Mouse (Mus musculus) forebrain, postnatal 0 days (tissue): ENCODE results near the gene Tmtc1. TPM values are rescaled to one million over a fixed set of nuclear protein-coding genes. Genes with fewer than 3 reads are reported as not detected.

Experiments
- ATAC-seq: fragments of 200-750 bp; cut with Nextera tagmentation; 2 replicates; pipeline ENCODE4 v1.8.0; 2017; ENCODE audit warnings: mild to moderate bottlenecking, moderate library complexity
- DNase-seq: peaks from one replicate; pipeline ENCODE4 v3.0.0-alpha.2; 2015
- H3K27ac ChIP-seq: fragments of 300-500 bp; sonication (generic); 2 replicates; pipeline ENCODE4 v1.5.1; 2014; ENCODE audit warnings: low read depth, mild to moderate bottlenecking, antibody characterized with exemption, low read length, moderate library complexity, mixed read lengths
- H3K27me3 ChIP-seq: fragments of 300-500 bp; sonication (generic); 2 replicates; pipeline ENCODE4 v1.6.1; 2014; ENCODE audit warnings: mild to moderate bottlenecking, low read length, mixed read lengths; ENCODE audit not compliant: insufficient read depth
- H3K36me3 ChIP-seq: fragments of 300-500 bp; sonication (generic); 2 replicates; pipeline ENCODE4 v1.6.1; 2014; ENCODE audit warnings: mild to moderate bottlenecking, moderate library complexity; ENCODE audit not compliant: insufficient read depth
- H3K4me1 ChIP-seq: fragments of 300-500 bp; sonication (generic); 2 replicates; pipeline ENCODE4 v1.6.1; 2014; ENCODE audit warnings: antibody characterized with exemption; ENCODE audit not compliant: insufficient read depth
- H3K4me2 ChIP-seq: fragments of 300-500 bp; sonication (generic); 2 replicates; pipeline ENCODE4 v1.6.1; 2014; ENCODE audit warnings: low read depth, mild to moderate bottlenecking, moderate library complexity
- H3K4me3 ChIP-seq: fragments of 300-500 bp; sonication (generic); 2 replicates; pipeline ENCODE4 v1.5.1; 2014; ENCODE audit warnings: low read depth, low read length, mixed read lengths
- H3K9ac ChIP-seq: fragments of 300-500 bp; sonication (generic); 2 replicates; pipeline ENCODE4 v1.6.1; 2014; ENCODE audit warnings: mild to moderate bottlenecking
- H3K9me3 ChIP-seq: fragments of 300-500 bp; sonication (generic); 2 replicates; pipeline ENCODE4 v1.6.1; 2016; ENCODE audit warnings: low read length
- CTCF ChIP-seq: sonication (generic); IDR thresholded peaks from 2 replicates; pipeline ENCODE4 v1.5.1; 2016; ENCODE audit warnings: antibody characterized with exemption, control low read depth, low read depth
- WGBS: fragments of 180-500 bp; shearing (Covaris S2); extraction: QIAGEN DNeasy Blood & Tissue Kit; methylation state at CpG from one replicate; pipeline ENCODE4 v1.1.7; 2014; 5-methylcytosine and 5-hydroxymethylcytosine counted together
- polyA plus RNA-seq: library from polyadenylated mRNA; unstranded; fragments of >200 nt; fragmentation: Nextera tagmentation; extraction: Ambion mirVana; gene quantifications from 2 replicates; pipeline ENCODE4 v1.2.1, GENCODE M21; 2015
- total RNA-seq: library from RNA; depleted of rRNA; stranded (reverse); fragments of >200 nt; gene quantifications from 2 replicates; pipeline ENCODE4 v1.2.3, GENCODE M21; 2014

Gene Tmtc1
- total and polyA plus RNA-seq, 2 experiments from 2014 or later = 1.7 to 18.9 TPM

DNA sequence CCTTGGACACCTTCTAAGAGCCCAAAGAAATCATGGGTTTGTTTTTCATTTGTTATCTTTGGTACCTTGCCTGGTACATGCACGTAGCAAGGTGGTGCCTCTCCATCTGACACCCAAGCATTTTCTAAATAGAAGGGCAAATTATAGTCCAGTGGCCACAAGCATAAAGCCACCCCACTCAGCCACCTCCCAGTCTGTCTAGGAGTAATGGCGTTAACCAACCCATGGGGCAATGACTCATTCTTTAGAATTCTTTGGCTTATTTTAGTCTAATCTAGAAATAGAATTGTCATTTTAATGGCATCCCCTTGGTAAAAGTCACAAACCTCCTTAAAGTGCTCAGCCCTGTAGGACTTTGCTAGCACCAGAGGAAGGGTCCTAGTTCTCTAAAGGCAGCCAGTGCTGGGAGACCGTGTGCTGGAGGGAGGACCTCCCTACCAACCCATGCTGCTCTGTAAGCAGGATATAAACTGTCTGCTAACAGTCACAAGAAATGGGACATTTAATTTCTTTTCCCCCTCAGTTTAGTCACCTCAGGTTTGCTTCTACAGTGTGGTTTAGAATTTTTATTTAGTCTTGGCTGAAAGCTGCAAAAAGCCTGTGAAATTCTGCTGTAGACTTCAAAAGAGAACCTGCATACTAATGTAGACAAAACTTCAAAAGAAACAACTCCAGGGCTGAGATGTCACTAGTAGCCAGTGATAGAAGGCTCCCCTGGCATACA lies 209.9 kb downstream of the Tmtc1 start:
- Histone ChIP-seq H3K27me3 (no peaks in the 10 kb centered on the region), H3K9me3 (no peaks in the 10 kb centered on the region), H3K4me3 (no peak overlapping the region), H3K9ac (no peak overlapping the region), H3K4me2 (no peak overlapping the region), H3K36me3 (no peaks in the 10 kb centered on the region), H3K27ac (no peak overlapping the region), H3K4me1 (no peaks in the 10 kb centered on the region)
- TF ChIP-seq CTCF = no peak
- ATAC-seq = no peak
- no peak for DNase-seq
- WGBS = 70% methylated on average over 3 of the region's 3 CpGs

- no peaks in the 10 kb centered on the region for H3K27me3 ChIP-seq
- no peaks in the 10 kb centered on the region for H3K4me1 ChIP-seq
- WGBS = 56% methylated on average over 3 of the region's 3 CpGs
- TF ChIP-seq CTCF = no peak
- no peak overlapping the region for H3K9ac ChIP-seq
- H3K27ac ChIP-seq = no peak overlapping the region
- DNase-seq = no peak
- no peak overlapping the region for H3K4me2 ChIP-seq
- ATAC-seq = no peak
- no peaks in the 10 kb centered on the region for H3K9me3 ChIP-seq
- H3K36me3 ChIP-seq = no peaks in the 10 kb centered on the region
- H3K4me3 ChIP-seq = no peak overlapping the region
These were observed 216.6 kb downstream of the Tmtc1 start for GRCm38 (mm10) chr6:148227542-148227941.

DNA sequence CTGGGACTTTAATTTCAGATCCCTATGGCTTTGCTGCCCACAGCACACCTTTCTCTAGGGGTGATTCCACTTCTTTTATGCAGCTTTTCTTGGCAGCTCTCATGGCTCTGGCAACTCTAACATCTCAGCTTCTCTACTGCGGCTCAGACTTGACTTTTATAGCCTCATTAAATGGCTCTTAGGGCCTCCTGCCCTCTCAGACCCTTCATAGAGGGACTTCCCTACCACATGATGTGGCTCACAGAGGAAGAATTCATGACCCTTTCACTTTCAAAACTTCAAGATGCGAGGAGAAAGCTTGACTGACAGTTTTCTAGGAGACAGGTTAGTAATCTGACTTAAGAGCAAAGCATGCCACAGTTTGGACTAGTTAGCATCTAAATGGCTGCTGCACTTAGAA lies 221.5 kb downstream of the Tmtc1 start:
- Histone ChIP-seq H3K9ac (no peak overlapping the region), H3K4me2 (no peak overlapping the region), H3K27ac (no peak overlapping the region), H3K36me3 (no peaks in the 10 kb centered on the region), H3K9me3 (no peaks in the 10 kb centered on the region), H3K27me3 (no peaks in the 10 kb centered on the region), H3K4me1 (no peaks in the 10 kb centered on the region), H3K4me3 (no peak overlapping the region)
- ATAC-seq (no peak), DNase-seq (no peak)
- 63% methylated on average over 2 of the region's 2 CpGs for WGBS
- TF ChIP-seq CTCF = no peak

DNA sequence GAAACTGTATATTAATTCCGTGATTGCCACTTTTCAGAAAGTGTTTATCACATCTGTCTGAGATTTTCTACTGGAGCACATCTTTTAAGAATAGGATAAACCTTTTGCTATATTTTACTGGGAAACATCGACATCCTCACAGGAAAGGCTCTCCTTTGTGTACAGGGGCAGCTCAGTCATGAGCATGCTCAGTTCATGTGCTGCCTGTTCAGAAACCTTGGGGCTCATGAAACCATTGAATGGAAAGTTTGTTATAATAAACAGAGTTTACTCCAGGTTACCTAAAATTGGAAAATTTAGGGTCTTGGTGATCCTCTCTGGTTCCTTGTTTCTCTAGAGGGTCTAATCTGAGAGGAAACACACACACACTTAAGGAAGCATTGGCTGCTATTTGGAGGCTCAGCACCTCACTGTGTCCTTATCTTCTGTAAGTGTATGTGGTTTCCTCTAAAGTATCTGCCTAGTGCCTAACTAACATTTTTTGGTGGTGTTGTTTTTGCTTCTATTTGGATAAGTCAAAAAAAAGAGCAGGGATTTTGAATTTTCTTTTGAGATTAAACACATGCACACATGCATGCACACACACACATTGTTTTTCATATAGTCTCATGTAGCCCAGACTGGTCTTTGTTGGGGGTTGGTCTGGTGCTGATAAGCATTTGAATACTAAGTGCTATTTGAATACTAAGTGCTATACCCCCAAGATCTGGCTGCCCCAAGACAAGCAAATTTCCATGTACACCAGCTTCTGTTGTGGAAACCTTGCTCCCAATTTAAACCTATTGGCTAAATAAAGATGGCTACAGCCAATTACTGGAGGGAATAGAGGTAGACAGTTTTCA lies 225.7 kb downstream of the Tmtc1 start:
- Histone ChIP-seq H3K36me3 (no peaks in the 10 kb centered on the region), H3K4me1 (no peaks in the 10 kb centered on the region), H3K9ac (no peak overlapping the region), H3K4me3 (no peak overlapping the region), H3K4me2 (no peak overlapping the region), H3K27me3 (no peaks in the 10 kb centered on the region), H3K9me3 (no peaks in the 10 kb centered on the region), H3K27ac (no peak overlapping the region)
- DNase-seq (no peak), ATAC-seq (no peak)
- TF ChIP-seq CTCF = no peak
- 94% methylated on average over 2 of the region's 2 CpGs for WGBS

GRCm38 (mm10) chr6:148216752-148217151 lies 227.4 kb downstream of the Tmtc1 start:
- Histone ChIP-seq H3K27ac (no peak overlapping the region), H3K27me3 (no peaks in the 10 kb centered on the region), H3K36me3 (no peaks in the 10 kb centered on the region), H3K4me3 (no peak overlapping the region), H3K9ac (no peak overlapping the region), H3K4me1 (peaks cover 4% of the 10 kb centered on the region; the same call in 1 of the 2 replicates), H3K9me3 (no peaks in the 10 kb centered on the region), H3K4me2 (no peak overlapping the region)
- no peak for TF ChIP-seq CTCF
- ATAC-seq (no peak), DNase-seq (no peak)
- WGBS = 92% methylated on average over 4 of the region's 4 CpGs

DNA sequence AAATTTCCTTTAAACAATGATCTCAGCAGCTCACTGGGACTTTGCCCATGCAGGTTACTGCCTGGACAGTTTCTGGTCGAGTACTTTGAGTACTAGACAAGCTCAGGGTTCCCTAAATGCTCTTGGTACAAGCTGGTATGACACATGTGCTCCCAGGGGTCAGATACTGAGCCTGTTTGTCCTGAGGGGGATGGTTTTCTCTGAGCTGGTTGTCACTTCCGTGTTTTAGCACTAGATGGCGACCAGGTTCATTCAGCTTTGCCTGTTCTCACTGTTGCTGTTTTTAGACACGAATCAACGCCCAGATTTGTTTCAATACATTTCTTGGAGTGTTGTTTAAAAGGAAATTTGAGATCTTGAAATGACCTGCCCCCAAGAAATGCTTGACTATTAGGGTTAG lies 229.4 kb downstream of the Tmtc1 start:
- no peaks in the 10 kb centered on the region for H3K36me3 ChIP-seq
- H3K27me3 ChIP-seq = no peaks in the 10 kb centered on the region
- DNase-seq = peak; percentile 76
- no peak overlapping the region for H3K9ac ChIP-seq
- peak; percentile 85 for TF ChIP-seq CTCF
- no peak overlapping the region for H3K4me2 ChIP-seq
- ATAC-seq = no peak
- no peak overlapping the region for H3K4me3 ChIP-seq
- 2% methylated on average over 5 of the region's 5 CpGs for WGBS
- no peaks in the 10 kb centered on the region for H3K9me3 ChIP-seq
- H3K4me1 ChIP-seq = peaks cover 4% of the 10 kb centered on the region; the same call in 1 of the 2 replicates
- H3K27ac ChIP-seq = no peak overlapping the region
